Mouse (Mus musculus) thymus, postnatal 36 days (tissue): ENCODE data around the gene Abcc10.

Experiments
- DNase-seq, 2 experiments: peaks; one replicate each; pipeline ENCODE4 v3.0.0; 2022; ENCODE audit warnings: mixed read lengths in 2 of 2

The Abcc10 gene

GRCm38 (mm10) chr17:46255147-46255546, 73.0 kb downstream of the Abcc10 start:
- DNase-seq, result no peak

GRCm38 (mm10) chr17:46254106-46254505, 74.0 kb downstream of the Abcc10 start:
- DNase-seq, result peak; percentile 33 to 65

GRCm38 (mm10) chr17:46253452-46254084, 74.6 kb downstream of the Abcc10 start, which contains the start of gene Lrrc73:
TSS of gene Lrrc73 (plus strand) at chr17:46253531.
- DNase-seq, result peak; percentile 87 to 88
